Mouse (Mus musculus) olfactory bulb, adult 2 months (tissue): ENCODE measurements around the gene Ksr1.

Experiments used
- CTCF ChIP-seq: fragments of 200-500 bp; IDR thresholded peaks from 2 replicates; pipeline ENCODE4 v1.5.1; 2012; ENCODE audit warnings: low read depth, mild to moderate bottlenecking, low read length, moderate library complexity; ENCODE audit not compliant: insufficient read depth
- POLR2A ChIP-seq: fragments of 200-500 bp; IDR thresholded peaks from 2 replicates; pipeline ENCODE4 v1.6.1; 2012; ENCODE audit warnings: mild to moderate bottlenecking, low read depth, low read length, moderate library complexity; ENCODE audit not compliant: insufficient read depth

- TF ChIP-seq POLR2A (no peak), CTCF (no peak)
Observed at GRCm38 (mm10) chr11:79069453-79070153, 76.6 kb downstream of the Ksr1 start.
